Mouse (Mus musculus): ENCODE measurements around the gene Cacna1e.

DNA sequence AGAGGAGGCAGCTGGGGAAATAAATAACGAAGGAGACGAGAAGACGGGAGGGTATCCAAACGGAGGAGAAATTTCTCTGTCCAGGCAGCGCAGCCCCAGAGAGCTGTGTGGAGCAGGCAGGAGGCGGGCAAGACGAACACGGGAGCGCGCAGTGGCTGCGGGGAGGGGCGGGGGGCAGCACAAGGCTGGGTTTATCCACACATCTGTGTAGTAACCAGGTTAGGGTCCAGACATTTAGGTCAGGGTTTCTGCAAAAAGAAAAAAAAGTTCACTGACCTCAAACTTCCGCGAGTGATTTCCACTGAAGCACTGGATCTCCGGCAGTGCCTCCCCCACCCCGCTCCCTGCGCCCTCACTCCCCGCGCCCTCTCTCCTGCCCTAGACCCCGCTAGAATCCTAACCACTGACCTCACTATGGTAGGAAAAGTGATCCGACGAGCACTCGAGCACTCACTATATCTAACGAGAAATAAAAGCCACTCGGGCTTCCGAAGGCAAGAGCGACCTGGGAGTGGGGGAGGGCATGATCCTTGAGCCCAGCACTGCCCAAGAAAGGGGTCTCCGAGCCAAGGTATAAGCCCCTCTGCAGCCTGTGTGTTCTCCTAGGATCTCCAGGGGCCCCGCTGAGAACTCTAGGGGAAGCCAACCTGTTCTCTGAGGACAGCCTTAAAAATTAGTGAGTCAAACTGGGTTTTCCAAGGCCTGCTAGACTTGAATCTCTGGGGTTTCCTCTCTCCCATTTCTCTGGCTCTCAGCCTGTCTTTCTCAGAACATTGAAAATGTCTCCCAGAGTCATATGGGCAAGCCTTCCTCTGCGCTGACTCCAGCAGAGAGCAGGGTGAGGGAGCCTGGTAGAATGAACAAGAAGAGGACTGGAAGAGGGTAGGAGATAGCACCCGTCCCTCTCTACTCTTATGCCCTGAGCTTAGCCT is at the start of gene Cacna1e:
- TF ChIP-seq CTCF (conservative IDR thresholded peaks at IDR 0.05; ENCODE audit: low read length): no peak
- TF ChIP-seq NANOG (IDR thresholded peaks at IDR 0.05; ENCODE audit: borderline replicate concordance, low read length): no peak
- TF ChIP-seq POU5F1 (IDR thresholded peaks at IDR 0.05; ENCODE audit: borderline replicate concordance, low read length): no peak
